Mouse (Mus musculus) liver, embryonic 16.5 days (tissue): ENCODE measurements around the gene Irak1. TPM values are rescaled to one million over a fixed set of nuclear protein-coding genes. Genes with fewer than 3 reads are reported as not detected.

Experiments used
- ATAC-seq: fragments of 200-750 bp; cut with Nextera tagmentation; 2 replicates; pipeline ENCODE4 v1.8.0; 2017; ENCODE audit warnings: low read depth, mild to moderate bottlenecking, moderate number of reproducible peaks, moderate library complexity
- H3K27ac ChIP-seq: fragments of 300-500 bp; sonication (generic); 2 replicates; pipeline ENCODE4 v1.5.1; 2014; ENCODE audit warnings: mild to moderate bottlenecking, low read length
- H3K27me3 ChIP-seq: fragments of 300-500 bp; sonication (generic); 2 replicates; pipeline ENCODE4 v1.6.1; 2014; ENCODE audit warnings: low read depth, low read length, mixed read lengths; ENCODE audit not compliant: control insufficient read depth, insufficient read depth
- H3K36me3 ChIP-seq: fragments of 300-500 bp; sonication (generic); 2 replicates; pipeline ENCODE4 v1.6.1; 2014; ENCODE audit warnings: mild to moderate bottlenecking; ENCODE audit not compliant: control insufficient read depth, insufficient read depth
- H3K4me1 ChIP-seq: fragments of 300-500 bp; sonication (generic); 2 replicates; pipeline ENCODE4 v1.6.1; 2014; ENCODE audit warnings: low read depth, low read length, mixed read lengths; ENCODE audit not compliant: control insufficient read depth
- H3K4me2 ChIP-seq: fragments of 300-500 bp; sonication (generic); 2 replicates; pipeline ENCODE4 v1.6.1; 2014; ENCODE audit warnings: low read depth, low read length, mixed read lengths
- H3K4me3 ChIP-seq: fragments of 300-500 bp; sonication (generic); 2 replicates; pipeline ENCODE4 v1.5.1; 2014; ENCODE audit warnings: low read depth, mild to moderate bottlenecking, low read length
- H3K9ac ChIP-seq: fragments of 300-500 bp; sonication (generic); 2 replicates; pipeline ENCODE4 v1.6.1; 2014; ENCODE audit warnings: low read depth, low read length
- H3K9me3 ChIP-seq: fragments of 300-500 bp; sonication (generic); replicated peaks from 2 replicates; pipeline ENCODE4 v1.6.1; 2016; ENCODE audit warnings: low read length; ENCODE audit not compliant: control insufficient read depth
- WGBS: fragments of 180-500 bp; shearing (Covaris S2); extraction: QIAGEN DNeasy Blood & Tissue Kit; methylation state at CpG from one replicate; pipeline ENCODE4 v1.1.7; 2014; ENCODE audit not compliant: insufficient replicate concordance; 5-methylcytosine and 5-hydroxymethylcytosine counted together
- polyA plus RNA-seq: library from polyadenylated mRNA; unstranded; fragments of >200 nt; fragmentation: Nextera tagmentation; extraction: Ambion mirVana; gene quantifications from 2 replicates; pipeline ENCODE4 v1.2.1, GENCODE M21; 2015

Irak1 gene
- polyA plus RNA-seq, 1 experiment from 2014 or later, result 25.7 TPM

DNA sequence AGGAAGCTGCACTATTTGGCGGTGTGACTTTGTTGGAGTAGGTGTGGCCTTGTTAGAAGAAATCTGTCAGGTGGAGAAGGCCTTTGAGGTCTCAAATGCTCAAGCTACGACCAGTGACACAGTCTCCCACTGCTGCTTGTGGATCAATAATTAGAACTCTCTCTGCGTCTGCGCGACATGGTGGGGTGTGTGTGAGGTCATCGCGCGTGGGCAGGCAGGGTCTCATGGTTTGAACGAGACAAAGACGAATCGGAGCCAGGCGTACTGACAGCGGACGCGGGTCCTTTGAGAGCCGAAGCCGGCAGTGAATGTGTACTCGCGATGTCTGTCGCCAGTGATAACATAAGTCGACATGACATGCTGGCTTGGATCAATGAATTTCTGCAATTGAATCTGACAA, 17.3 kb downstream of the Irak1 start:
- H3K9me3 ChIP-seq, result no peaks in the 10 kb centered on the region
- H3K9ac ChIP-seq, result no peak overlapping the region
- no peaks in the 10 kb centered on the region; the same call in 1 of the 2 replicates for H3K27me3 ChIP-seq
- H3K4me3 ChIP-seq, result no peak overlapping the region
- no peak overlapping the region for H3K27ac ChIP-seq
- H3K4me1 ChIP-seq, result no peaks in the 10 kb centered on the region
- H3K4me2 ChIP-seq, result no peak overlapping the region
- no peak for ATAC-seq
- H3K36me3 ChIP-seq, result no peaks in the 10 kb centered on the region
- WGBS, result 79% methylated on average over 21 of the region's 21 CpGs

DNA sequence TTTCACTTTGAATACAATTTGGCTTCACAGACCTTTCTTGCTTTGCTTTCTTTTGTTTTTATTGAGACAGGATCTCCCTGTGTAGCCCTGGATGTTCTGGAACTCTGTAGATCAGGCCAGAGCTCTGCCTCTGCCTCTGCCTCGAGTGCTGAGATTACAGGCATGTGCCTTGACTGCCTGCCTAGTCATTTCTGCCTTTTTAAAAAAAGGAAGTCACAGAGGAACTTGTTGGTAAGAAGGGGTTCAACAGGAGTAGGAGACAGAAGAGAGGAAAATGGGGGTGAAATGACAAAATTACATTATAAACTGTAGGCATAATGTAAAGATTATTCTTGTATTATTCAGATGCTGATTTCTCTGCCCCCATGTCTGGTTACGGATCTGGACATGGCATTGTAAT, 20.1 kb downstream of the Irak1 start:
- Histone ChIP-seq H3K4me1 (peaks cover 13% of the 10 kb centered on the region), H3K4me2 (no peak overlapping the region), H3K27ac (no peak overlapping the region), H3K36me3 (no peaks in the 10 kb centered on the region), H3K9ac (no peak overlapping the region), H3K9me3 (no peaks in the 10 kb centered on the region), H3K4me3 (no peak overlapping the region), H3K27me3 (no peaks in the 10 kb centered on the region; the same call in 1 of the 2 replicates)
- WGBS, result 35% methylated on average over 2 of the region's 2 CpGs
- ATAC-seq, result no peak

DNA sequence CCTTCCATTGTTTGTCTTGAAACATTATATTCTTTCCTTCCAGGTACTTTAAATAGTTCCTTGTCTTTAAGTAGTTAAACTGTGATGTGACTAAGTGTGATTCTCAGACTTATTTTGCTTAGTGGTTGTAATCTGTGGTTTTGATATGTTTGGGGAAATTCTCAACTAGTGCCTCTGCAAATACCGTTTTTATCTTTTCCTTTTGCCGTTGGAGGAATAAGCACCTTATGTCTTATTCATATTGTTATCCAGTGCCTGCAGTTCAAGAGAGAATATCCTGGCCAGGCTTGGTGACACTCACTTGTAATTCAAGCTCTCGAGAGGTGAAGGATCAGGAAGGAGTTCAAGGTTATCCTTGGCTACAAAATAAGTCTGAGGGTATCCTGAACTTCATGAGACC, 22.7 kb downstream of the Irak1 start:
- 34% methylated on average over 3 of the region's 3 CpGs for WGBS
- no peaks in the 10 kb centered on the region for H3K27me3 ChIP-seq
- H3K27ac ChIP-seq, result no peak overlapping the region
- H3K4me2 ChIP-seq, result no peak overlapping the region
- no peak overlapping the region for H3K4me3 ChIP-seq
- no peak for ATAC-seq
- no peaks in the 10 kb centered on the region for H3K9me3 ChIP-seq
- H3K9ac ChIP-seq, result no peak overlapping the region
- peaks cover 20% of the 10 kb centered on the region for H3K4me1 ChIP-seq
- H3K36me3 ChIP-seq, result no peaks in the 10 kb centered on the region

DNA sequence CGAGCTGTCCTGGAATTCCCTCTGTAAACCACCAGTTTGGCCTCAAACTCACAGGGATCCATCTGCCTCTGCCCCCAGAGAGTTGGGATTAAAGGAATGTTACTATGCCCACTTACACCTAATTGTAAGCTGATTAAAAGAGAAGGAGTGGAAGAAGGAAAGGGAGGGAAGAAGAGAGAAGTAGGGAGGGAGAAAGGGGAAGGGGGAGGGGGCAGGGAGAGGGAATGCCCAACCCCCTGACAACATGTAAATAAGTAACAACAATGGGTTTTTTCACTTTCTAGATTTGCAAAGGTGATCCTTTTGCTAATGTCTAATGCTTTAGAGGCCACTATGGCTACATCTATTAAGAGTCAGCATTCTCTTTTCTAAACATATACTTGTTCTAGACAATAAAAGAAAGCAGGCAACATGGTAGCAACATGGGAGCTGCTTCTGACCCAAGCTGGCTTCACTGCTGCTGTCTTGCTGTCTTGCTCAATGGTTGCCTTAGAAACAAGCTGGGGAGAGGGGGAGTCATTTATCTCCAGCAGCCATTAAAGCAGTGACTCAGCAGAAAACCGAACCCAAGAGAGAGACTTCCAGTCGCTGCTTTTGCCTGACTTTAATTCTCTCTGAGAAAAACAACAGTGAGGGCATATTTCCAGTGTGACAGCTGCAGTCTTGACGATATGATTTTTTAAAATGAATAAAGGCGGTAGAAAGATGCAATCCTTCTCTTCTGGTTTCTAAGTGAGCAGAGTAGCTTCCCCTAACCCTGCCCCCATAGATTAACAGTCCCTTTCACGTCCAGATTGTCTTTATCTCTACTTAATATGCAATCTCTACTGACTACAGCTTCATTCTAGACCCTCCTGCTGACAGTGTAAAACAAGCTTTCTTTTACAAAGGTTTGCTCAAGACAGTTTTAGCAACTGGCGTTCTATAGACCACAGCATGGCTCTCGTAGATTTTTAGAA, 24.5 kb downstream of the Irak1 start:
- peak; percentile 95 for ATAC-seq
- H3K4me3 ChIP-seq, result 0 out of 2 replicates have a peak overlapping the region, but pooled peaks have one; percentile 14
- WGBS, result 24% methylated on average over 8 of the region's 8 CpGs
- H3K4me1 ChIP-seq, result peaks cover 20% of the 10 kb centered on the region
- no peaks in the 10 kb centered on the region for H3K27me3 ChIP-seq
- H3K9ac ChIP-seq, result peak overlapping the region; percentile 28; the same call in 1 of the 2 replicates
- peak overlapping the region; percentile 50 for H3K4me2 ChIP-seq
- H3K9me3 ChIP-seq, result no peaks in the 10 kb centered on the region
- H3K27ac ChIP-seq, result peak overlapping the region; percentile 92
- no peaks in the 10 kb centered on the region for H3K36me3 ChIP-seq

DNA sequence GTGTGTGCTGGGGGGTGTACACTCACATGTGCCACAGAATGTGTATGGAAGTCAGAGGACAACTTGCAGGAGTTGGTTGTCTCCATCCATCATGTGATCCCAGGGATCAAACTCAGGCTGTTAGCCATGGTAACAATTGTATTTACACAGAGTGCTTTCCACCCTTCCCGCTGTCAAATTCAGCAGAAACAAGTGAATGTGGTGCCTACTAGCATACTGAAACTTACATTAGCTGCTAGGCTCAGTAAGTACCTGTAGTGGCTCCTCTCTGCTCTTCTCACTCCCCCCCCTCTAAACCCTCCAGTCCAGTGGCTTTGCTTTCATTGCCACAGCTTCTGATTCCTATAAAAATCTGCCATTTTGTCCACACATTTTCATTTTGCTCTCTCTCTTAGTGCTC, 45.9 kb downstream of the Irak1 start:
- no peaks in the 10 kb centered on the region for H3K36me3 ChIP-seq
- no peaks in the 10 kb centered on the region for H3K27me3 ChIP-seq
- H3K9ac ChIP-seq, result no peak overlapping the region
- no peak overlapping the region for H3K27ac ChIP-seq
- no peak overlapping the region for H3K4me2 ChIP-seq
- no peaks in the 10 kb centered on the region for H3K9me3 ChIP-seq
- no peak for ATAC-seq
- H3K4me1 ChIP-seq, result no peaks in the 10 kb centered on the region
- WGBS, result 58% methylated on average over 1 of the region's 1 CpGs
- no peak overlapping the region for H3K4me3 ChIP-seq

DNA sequence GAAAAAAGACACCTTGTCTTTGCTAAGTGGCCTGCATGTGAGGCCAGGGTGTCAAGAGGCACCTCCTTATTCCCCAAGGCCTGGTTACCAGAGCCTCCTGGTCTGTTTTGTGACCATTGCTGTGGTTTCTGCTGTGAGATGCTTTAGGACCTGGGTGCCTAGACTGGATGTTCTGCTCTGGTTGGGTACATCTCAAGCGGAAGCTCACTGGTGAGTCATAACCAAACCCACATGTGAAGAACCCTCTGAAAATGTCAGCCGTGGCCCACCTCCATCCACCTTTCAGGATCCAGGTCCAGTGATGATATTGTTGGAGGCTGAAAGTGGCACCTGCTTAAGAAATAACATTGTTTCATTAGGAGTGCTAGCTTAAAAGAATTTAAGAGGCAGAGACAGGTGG, 47.4 kb downstream of the Irak1 start:
- Histone ChIP-seq H3K27ac (no peak overlapping the region), H3K9ac (no peak overlapping the region), H3K4me3 (no peak overlapping the region), H3K36me3 (no peaks in the 10 kb centered on the region), H3K4me2 (no peak overlapping the region), H3K4me1 (no peaks in the 10 kb centered on the region; the same call in 1 of the 2 replicates), H3K27me3 (no peaks in the 10 kb centered on the region), H3K9me3 (no peaks in the 10 kb centered on the region)
- no peak for ATAC-seq
- WGBS, result 84% methylated on average over 2 of the region's 2 CpGs

DNA sequence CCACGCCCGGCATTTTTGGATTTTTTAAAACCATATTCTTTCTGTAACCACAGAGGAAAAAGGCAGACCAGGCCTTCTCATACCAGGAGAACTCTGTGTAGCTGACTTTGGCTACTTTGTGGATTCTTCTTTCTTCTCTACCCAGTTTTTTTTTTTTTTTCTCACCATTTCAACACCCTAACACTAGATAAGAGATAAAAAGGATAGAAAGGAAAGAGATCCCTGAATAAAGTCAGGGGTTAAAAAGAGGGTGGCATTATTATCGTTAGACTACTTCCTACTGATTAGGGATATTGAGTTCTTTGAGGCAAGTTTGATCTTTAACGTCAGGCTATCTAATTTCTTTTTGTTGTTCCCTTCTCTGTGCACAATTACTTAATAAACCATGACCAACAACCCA, 50.9 kb downstream of the Irak1 start:
- no peaks in the 10 kb centered on the region for H3K9me3 ChIP-seq
- no peak overlapping the region for H3K9ac ChIP-seq
- no peaks in the 10 kb centered on the region for H3K36me3 ChIP-seq
- H3K27ac ChIP-seq, result no peak overlapping the region
- no peak overlapping the region for H3K4me2 ChIP-seq
- no peaks in the 10 kb centered on the region for H3K27me3 ChIP-seq
- H3K4me1 ChIP-seq, result peaks cover 10% of the 10 kb centered on the region
- ATAC-seq, result no peak
- WGBS, result 48% methylated on average over 4 of the region's 4 CpGs
- no peak overlapping the region for H3K4me3 ChIP-seq

DNA sequence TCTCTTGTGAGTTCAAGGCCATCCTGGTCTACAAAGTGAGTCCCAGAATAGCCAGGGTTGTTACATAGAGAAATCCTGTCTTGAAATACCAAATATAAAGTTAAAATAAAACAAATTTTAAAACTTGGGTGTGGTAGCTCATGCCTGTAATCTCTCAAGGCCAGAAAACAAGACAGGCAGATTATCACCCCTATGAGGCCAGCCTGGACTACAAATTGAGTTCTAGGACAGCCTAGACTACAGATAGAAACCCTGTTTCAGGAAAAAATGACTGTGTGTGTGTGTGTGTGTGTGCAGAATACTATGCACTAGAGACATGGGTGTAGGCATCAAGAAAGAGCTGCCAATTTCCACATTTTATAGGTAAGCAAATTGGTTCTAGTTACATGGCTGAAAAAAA, 52.9 kb downstream of the Irak1 start:
- no peaks in the 10 kb centered on the region for H3K27me3 ChIP-seq
- no peaks in the 10 kb centered on the region for H3K36me3 ChIP-seq
- peaks cover 10% of the 10 kb centered on the region for H3K4me1 ChIP-seq
- H3K9me3 ChIP-seq, result no peaks in the 10 kb centered on the region; the same call in 1 of the 2 replicates
- H3K27ac ChIP-seq, result peak overlapping the region; percentile 91
- no peak overlapping the region for H3K4me3 ChIP-seq
- H3K4me2 ChIP-seq, result peak overlapping the region; percentile 45
- H3K9ac ChIP-seq, result no peak overlapping the region
- ATAC-seq, result peak; percentile 27

DNA sequence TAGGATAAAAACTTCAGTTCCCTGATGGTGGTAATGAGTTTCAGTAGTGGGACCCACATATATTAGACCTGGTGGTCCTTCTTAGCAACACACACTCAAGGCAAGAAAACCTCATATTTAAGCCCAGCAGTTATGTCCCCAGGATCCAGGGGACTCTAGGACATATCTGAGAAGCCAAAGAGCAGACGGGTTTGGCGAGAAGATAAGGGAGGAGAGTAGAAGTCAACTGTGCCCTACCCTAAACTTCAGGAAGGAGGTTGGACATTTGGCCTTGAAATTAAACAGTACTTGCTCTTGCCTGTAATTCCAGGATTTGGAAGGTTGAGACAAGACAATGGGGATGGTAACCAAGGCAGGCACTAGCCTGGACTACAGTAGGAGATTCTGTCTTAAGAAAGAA, 54.0 kb downstream of the Irak1 start:
- Histone ChIP-seq H3K36me3 (no peaks in the 10 kb centered on the region), H3K4me1 (peaks cover 10% of the 10 kb centered on the region), H3K4me2 (peak overlapping the region; percentile 45), H3K27me3 (no peaks in the 10 kb centered on the region), H3K9ac (peak overlapping the region; percentile 6; the same call in 1 of the 2 replicates), H3K27ac (peak overlapping the region; percentile 91), H3K4me3 (no peak overlapping the region), H3K9me3 (no peaks in the 10 kb centered on the region; the same call in 1 of the 2 replicates)
- ATAC-seq, result peak; percentile 47
- 48% methylated on average over 2 of the region's 2 CpGs for WGBS
